Mouse (Mus musculus): ENCODE results near the gene Irf9. TPM values are rescaled to one million over a fixed set of nuclear protein-coding genes. Genes with fewer than 3 reads are reported as not detected.

Gene Irf9
- polyA plus RNA-seq, 1 experiment from 2014 or later: 11.6 TPM

GRCm38 (mm10) chr14:55628077-55628827 is 24.9 kb downstream of the Irf9 start:
- WGBS: 77% methylated on average over 27 of the region's 27 CpGs
- no peak for ATAC-seq

GRCm38 (mm10) chr14:55629312-55629711 is 25.9 kb downstream of the Irf9 start:
- ATAC-seq: no peak
- Histone ChIP-seq H3K9ac (ENCODE audit: low read depth, low read length) (no peak overlapping the region), H3K4me1 (ENCODE audit: control insufficient read depth, insufficient read depth, low read length) (peaks cover 5% of the 10 kb centered on the region; the same call in 1 of the 2 replicates), H3K36me3 (ENCODE audit: control insufficient read depth, insufficient read depth, low read length) (peaks cover 59% of the 10 kb centered on the region), H3K4me3 (ENCODE audit: low read length) (no peak overlapping the region), H3K4me2 (ENCODE audit: low read depth, low read length) (no peak overlapping the region), H3K9me3 (ENCODE audit: control insufficient read depth, low read length) (no peaks in the 10 kb centered on the region), H3K27me3 (replicated peaks; ENCODE audit: control insufficient read depth, insufficient read depth, low read length) (no peaks in the 10 kb centered on the region), H3K27ac (ENCODE audit: low read length) (no peak overlapping the region)
- 52% methylated on average over 5 of the region's 5 CpGs for WGBS

More at GRCm38 (mm10) chr14:55628077-55628827, 24.9 kb downstream of the Irf9 start:
- H3K9me3 ChIP-seq (ENCODE audit: control insufficient read depth, low read length): no peaks in the 10 kb centered on the region
- peaks cover 52% of the 10 kb centered on the region for H3K36me3 ChIP-seq (ENCODE audit: control insufficient read depth, insufficient read depth, low read length)
- H3K4me1 ChIP-seq (ENCODE audit: control insufficient read depth, insufficient read depth, low read length): peaks cover 5% of the 10 kb centered on the region; the same call in 1 of the 2 replicates
- no peak overlapping the region for H3K27ac ChIP-seq (ENCODE audit: low read length)
- no peaks in the 10 kb centered on the region for H3K27me3 ChIP-seq (replicated peaks; ENCODE audit: control insufficient read depth, insufficient read depth, low read length)
- no peak overlapping the region for H3K4me2 ChIP-seq (ENCODE audit: low read depth, low read length)
- H3K4me3 ChIP-seq (ENCODE audit: low read length): no peak overlapping the region
- no peak overlapping the region for H3K9ac ChIP-seq (ENCODE audit: low read depth, low read length)

GRCm38 (mm10) chr14:55634874-55635522 is 31.6 kb downstream of the Irf9 start:
- H3K27ac ChIP-seq (ENCODE audit: low read length): peak overlapping the region; percentile 78
- peak overlapping the region; percentile 74 for H3K4me3 ChIP-seq (ENCODE audit: low read length)
- peaks cover 28% of the 10 kb centered on the region for H3K36me3 ChIP-seq (ENCODE audit: control insufficient read depth, insufficient read depth, low read length)
- 4% methylated on average over 23 of the region's 23 CpGs for WGBS
- peaks cover 10% of the 10 kb centered on the region for H3K4me1 ChIP-seq (ENCODE audit: control insufficient read depth, insufficient read depth, low read length)
- H3K27me3 ChIP-seq (replicated peaks; ENCODE audit: control insufficient read depth, insufficient read depth, low read length): no peaks in the 10 kb centered on the region
- peak overlapping the region; percentile 80 for H3K9ac ChIP-seq (ENCODE audit: low read depth, low read length)
- peak overlapping the region; percentile 95 for H3K4me2 ChIP-seq (ENCODE audit: low read depth, low read length)
- peak; percentile 62 for ATAC-seq
- H3K9me3 ChIP-seq (ENCODE audit: control insufficient read depth, low read length): no peaks in the 10 kb centered on the region

GRCm38 (mm10) chr14:55635523-55636007 is 32.2 kb downstream of the Irf9 start, which contains the start of gene Ipo4:
Gene Ipo4 (minus strand): TSS chr14:55635957.
- H3K36me3 ChIP-seq (ENCODE audit: control insufficient read depth, insufficient read depth, low read length): peaks cover 31% of the 10 kb centered on the region
- no peaks in the 10 kb centered on the region for H3K27me3 ChIP-seq (replicated peaks; ENCODE audit: control insufficient read depth, insufficient read depth, low read length)
- peak within 1 kb of the TSS; percentile 95 for H3K4me2 ChIP-seq (ENCODE audit: low read depth, low read length)
- H3K9me3 ChIP-seq (ENCODE audit: control insufficient read depth, low read length): no peaks in the 10 kb centered on the region
- ATAC-seq: peak; percentile 90
- peak within 1 kb of the TSS; percentile 74 for H3K4me3 ChIP-seq (ENCODE audit: low read length)
- H3K9ac ChIP-seq (ENCODE audit: low read depth, low read length): peak within 1 kb of the TSS; percentile 80
- whole genome bisulfite sequencing: under 1% methylated on average over 33 of the region's 33 CpGs
- peaks cover 9% of the 10 kb centered on the region for H3K4me1 ChIP-seq (ENCODE audit: control insufficient read depth, insufficient read depth, low read length)
- peak within 1 kb of the TSS; percentile 78 for H3K27ac ChIP-seq (ENCODE audit: low read length)

- no peak for ATAC-seq
- Histone ChIP-seq H3K4me2 (ENCODE audit: low read depth, low read length) (no peak within 1 kb of the TSS), H3K9ac (ENCODE audit: low read depth, low read length) (no peak within 1 kb of the TSS), H3K9me3 (ENCODE audit: control insufficient read depth, low read length) (no peaks in the 10 kb centered on the region), H3K4me1 (ENCODE audit: control insufficient read depth, insufficient read depth, low read length) (peaks cover 15% of the 10 kb centered on the region), H3K36me3 (ENCODE audit: control insufficient read depth, insufficient read depth, low read length) (peaks cover 36% of the 10 kb centered on the region), H3K27ac (ENCODE audit: low read length) (no peak within 1 kb of the TSS), H3K4me3 (ENCODE audit: low read length) (no peak within 1 kb of the TSS), H3K27me3 (replicated peaks; ENCODE audit: control insufficient read depth, insufficient read depth, low read length) (no peaks in the 10 kb centered on the region)
- WGBS: 95% methylated on average over 9 of the region's 9 CpGs
These were observed 34.4 kb downstream of the Irf9 start, which contains the start of gene Gm49378 for GRCm38 (mm10) chr14:55637795-55638194. Gene Gm49378 (minus strand): TSS chr14:55637895.

- no peaks in the 10 kb centered on the region for H3K27me3 ChIP-seq (replicated peaks; ENCODE audit: control insufficient read depth, insufficient read depth, low read length)
- peaks cover 20% of the 10 kb centered on the region for H3K4me1 ChIP-seq (ENCODE audit: control insufficient read depth, insufficient read depth, low read length)
- no peak overlapping the region for H3K27ac ChIP-seq (ENCODE audit: low read length)
- no peak overlapping the region for H3K4me3 ChIP-seq (ENCODE audit: low read length)
- H3K36me3 ChIP-seq (ENCODE audit: control insufficient read depth, insufficient read depth, low read length): peaks cover 25% of the 10 kb centered on the region
- no peaks in the 10 kb centered on the region for H3K9me3 ChIP-seq (ENCODE audit: control insufficient read depth, low read length)
- WGBS: 96% methylated on average over 14 of the region's 14 CpGs
- no peak overlapping the region for H3K9ac ChIP-seq (ENCODE audit: low read depth, low read length)
- H3K4me2 ChIP-seq (ENCODE audit: low read depth, low read length): no peak overlapping the region
- no peak for ATAC-seq
These were observed 37.4 kb downstream of the Irf9 start for GRCm38 (mm10) chr14:55640816-55641215.

GRCm38 (mm10) chr14:55641291-55641690 is 37.9 kb downstream of the Irf9 start:
- Histone ChIP-seq H3K36me3 (ENCODE audit: control insufficient read depth, insufficient read depth, low read length) (peaks cover 24% of the 10 kb centered on the region), H3K4me1 (ENCODE audit: control insufficient read depth, insufficient read depth, low read length) (peaks cover 23% of the 10 kb centered on the region), H3K27ac (ENCODE audit: low read length) (no peak overlapping the region), H3K4me3 (ENCODE audit: low read length) (no peak overlapping the region), H3K9me3 (ENCODE audit: control insufficient read depth, low read length) (no peaks in the 10 kb centered on the region), H3K4me2 (ENCODE audit: low read depth, low read length) (no peak overlapping the region), H3K27me3 (replicated peaks; ENCODE audit: control insufficient read depth, insufficient read depth, low read length) (no peaks in the 10 kb centered on the region), H3K9ac (ENCODE audit: low read depth, low read length) (no peak overlapping the region)
- ATAC-seq: no peak
- WGBS: 92% methylated on average over 13 of the region's 13 CpGs

- no peaks in the 10 kb centered on the region for H3K27me3 ChIP-seq (replicated peaks; ENCODE audit: control insufficient read depth, insufficient read depth, low read length)
- peak overlapping the region; percentile 99 for H3K4me3 ChIP-seq (ENCODE audit: low read length)
- peak overlapping the region; percentile 97 for H3K27ac ChIP-seq (ENCODE audit: low read length)
- WGBS: 18% methylated on average over 8 of the region's 8 CpGs
- peaks cover 26% of the 10 kb centered on the region for H3K4me1 ChIP-seq (ENCODE audit: control insufficient read depth, insufficient read depth, low read length)
- H3K4me2 ChIP-seq (ENCODE audit: low read depth, low read length): peak overlapping the region; percentile 91
- H3K36me3 ChIP-seq (ENCODE audit: control insufficient read depth, insufficient read depth, low read length): peaks cover 18% of the 10 kb centered on the region
- peak overlapping the region; percentile 94 for H3K9ac ChIP-seq (ENCODE audit: low read depth, low read length)
- no peaks in the 10 kb centered on the region for H3K9me3 ChIP-seq (ENCODE audit: control insufficient read depth, low read length)
- ATAC-seq: peak; percentile 25
These were observed 39.3 kb downstream of the Irf9 start for GRCm38 (mm10) chr14:55642679-55643059.

GRCm38 (mm10) chr14:55643060-55643907 is 39.9 kb downstream of the Irf9 start, which contains the start of gene Tm9sf1:
Gene Tm9sf1 (minus strand): TSS chr14:55643806.
- Histone ChIP-seq H3K27me3 (replicated peaks; ENCODE audit: control insufficient read depth, insufficient read depth, low read length) (no peaks in the 10 kb centered on the region), H3K4me3 (ENCODE audit: low read length) (peak within 1 kb of the TSS; percentile 99), H3K36me3 (ENCODE audit: control insufficient read depth, insufficient read depth, low read length) (peaks cover 14% of the 10 kb centered on the region), H3K4me1 (ENCODE audit: control insufficient read depth, insufficient read depth, low read length) (peaks cover 26% of the 10 kb centered on the region), H3K9ac (ENCODE audit: low read depth, low read length) (peak within 1 kb of the TSS; percentile 94), H3K4me2 (ENCODE audit: low read depth, low read length) (peak within 1 kb of the TSS; percentile 91), H3K9me3 (ENCODE audit: control insufficient read depth, low read length) (no peaks in the 10 kb centered on the region), H3K27ac (ENCODE audit: low read length) (peak within 1 kb of the TSS; percentile 97)
- WGBS: under 1% methylated on average over 89 of the region's 89 CpGs
- peak; percentile 90 for ATAC-seq
